Mouse (Mus musculus): ENCODE data around the gene Wnk1. TPM values are rescaled to one million over a fixed set of nuclear protein-coding genes. Genes with fewer than 3 reads are reported as not detected.

Gene Wnk1
- polyA plus RNA-seq, 1 experiment, result 77.7 TPM

- Histone ChIP-seq H3K27ac (ENCODE audit: insufficient read depth, low read length) (peak overlapping the region; percentile 99), H3K27me3 (ENCODE audit: control insufficient read depth, insufficient read depth, low read length) (no peaks in the 10 kb centered on the region), H3K4me3 (ENCODE audit: extremely low read depth, insufficient read depth, insufficient read length) (peak overlapping the region; percentile 94), H3K4me1 (ENCODE audit: control insufficient read depth, insufficient read depth, insufficient read length) (0 out of 2 replicates have a peak, but pooled peaks cover 3% of the 10 kb centered on the region), H3K36me3 (ENCODE audit: control insufficient read depth, insufficient read depth, low read length) (peaks cover 1% of the 10 kb centered on the region; the same call in 1 of the 2 replicates)
- DNase-seq (ENCODE audit: low read depth in 1 of 2, low spot score in 2 of 2), result peak; percentile 50 to 68
- under 1% methylated on average over 51 of the region's 51 CpGs for WGBS
- TF ChIP-seq POLR2A (IDR thresholded peaks at IDR 0.05; ENCODE audit: low read depth, low read length) (no peak), CTCF (IDR thresholded peaks at IDR 0.05; ENCODE audit: extremely low read depth, insufficient read depth, insufficient read length, insufficient replicate concordance) (peak; percentile 53; the same call in 1 of the 2 replicates)
Measured at GRCm38 (mm10) chr6:120037004-120037635, 1.4 kb downstream of the Wnk1 start.

DNA sequence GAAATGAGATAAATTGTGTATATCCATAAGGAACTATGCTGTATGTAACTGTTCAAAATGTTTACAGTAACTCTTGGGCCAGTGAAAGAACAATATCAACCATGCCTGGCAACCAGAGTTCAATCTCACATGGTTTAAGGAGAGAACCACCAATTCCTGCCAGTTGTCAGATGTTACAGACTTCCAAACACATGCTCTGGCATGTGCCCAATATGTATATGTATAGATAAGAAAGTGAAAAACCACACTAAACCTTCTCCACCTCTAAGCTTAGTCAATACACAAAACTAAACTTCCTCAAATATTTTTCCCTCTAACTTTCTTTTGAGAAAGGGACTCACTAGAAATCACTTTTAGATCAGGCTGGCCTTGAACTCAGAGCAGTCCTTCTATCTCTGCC lies 13.9 kb downstream of the Wnk1 start:
- Histone ChIP-seq H3K36me3 (ENCODE audit: control insufficient read depth, insufficient read depth, low read length) (peaks cover 1% of the 10 kb centered on the region; the same call in 1 of the 2 replicates), H3K4me1 (ENCODE audit: control insufficient read depth, insufficient read depth, insufficient read length) (no peaks in the 10 kb centered on the region; the same call in 1 of the 2 replicates), H3K27me3 (ENCODE audit: control insufficient read depth, insufficient read depth, low read length) (no peaks in the 10 kb centered on the region), H3K4me3 (ENCODE audit: extremely low read depth, insufficient read depth, insufficient read length) (no peak overlapping the region), H3K27ac (ENCODE audit: insufficient read depth, low read length) (no peak overlapping the region)
- TF ChIP-seq POLR2A (IDR thresholded peaks at IDR 0.05; ENCODE audit: low read depth, low read length), result no peak
- TF ChIP-seq CTCF (IDR thresholded peaks at IDR 0.05; ENCODE audit: extremely low read depth, insufficient read depth, insufficient read length, insufficient replicate concordance), result no peak
- DNase-seq (ENCODE audit: low read depth in 1 of 2, low spot score in 2 of 2), result no peak

DNA sequence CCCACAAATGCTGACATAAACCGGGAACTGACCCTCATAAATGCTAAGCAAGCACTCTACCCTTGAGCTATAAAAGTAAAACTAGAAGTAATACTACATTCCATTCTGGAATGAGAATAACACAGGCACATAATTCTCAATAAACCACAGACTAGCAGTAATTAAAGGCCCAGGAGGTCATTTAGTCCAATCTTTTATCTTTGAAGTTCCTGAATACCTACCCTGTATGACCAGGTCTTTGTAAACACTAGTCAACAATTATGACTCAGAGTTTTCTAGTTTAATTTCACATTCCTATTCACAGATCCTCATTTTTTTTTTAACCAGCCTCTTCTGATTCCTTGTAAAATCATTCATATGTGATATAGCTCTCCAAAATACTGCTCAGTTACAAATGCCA lies 14.7 kb downstream of the Wnk1 start:
- TF ChIP-seq POLR2A (IDR thresholded peaks at IDR 0.05; ENCODE audit: low read depth, low read length) (no peak), CTCF (IDR thresholded peaks at IDR 0.05; ENCODE audit: extremely low read depth, insufficient read depth, insufficient read length, insufficient replicate concordance) (no peak)
- Histone ChIP-seq H3K4me3 (ENCODE audit: extremely low read depth, insufficient read depth, insufficient read length) (no peak overlapping the region), H3K27ac (ENCODE audit: insufficient read depth, low read length) (no peak overlapping the region), H3K27me3 (ENCODE audit: control insufficient read depth, insufficient read depth, low read length) (no peaks in the 10 kb centered on the region), H3K4me1 (ENCODE audit: control insufficient read depth, insufficient read depth, insufficient read length) (no peaks in the 10 kb centered on the region; the same call in 1 of the 2 replicates), H3K36me3 (ENCODE audit: control insufficient read depth, insufficient read depth, low read length) (peaks cover under 1% of the 10 kb centered on the region; the same call in 1 of the 2 replicates)
- 65% methylated on average over 1 of the region's 1 CpGs for WGBS
- no peak for DNase-seq (ENCODE audit: low read depth in 1 of 2, low spot score in 2 of 2)

GRCm38 (mm10) chr6:120022042-120022441 lies 16.4 kb downstream of the Wnk1 start:
- H3K36me3 ChIP-seq (ENCODE audit: control insufficient read depth, insufficient read depth, low read length), result no peaks in the 10 kb centered on the region
- TF ChIP-seq POLR2A (IDR thresholded peaks at IDR 0.05; ENCODE audit: low read depth, low read length), result no peak
- TF ChIP-seq CTCF (IDR thresholded peaks at IDR 0.05; ENCODE audit: extremely low read depth, insufficient read depth, insufficient read length, insufficient replicate concordance), result no peak
- H3K27ac ChIP-seq (ENCODE audit: insufficient read depth, low read length), result no peak overlapping the region
- H3K4me1 ChIP-seq (ENCODE audit: control insufficient read depth, insufficient read depth, insufficient read length), result no peaks in the 10 kb centered on the region; the same call in 1 of the 2 replicates
- H3K4me3 ChIP-seq (ENCODE audit: extremely low read depth, insufficient read depth, insufficient read length), result no peak overlapping the region
- no peaks in the 10 kb centered on the region for H3K27me3 ChIP-seq (ENCODE audit: control insufficient read depth, insufficient read depth, low read length)
- DNase-seq (ENCODE audit: low read depth in 1 of 2, low spot score in 2 of 2), result no peak
- 85% methylated on average over 3 of the region's 3 CpGs for WGBS

DNA sequence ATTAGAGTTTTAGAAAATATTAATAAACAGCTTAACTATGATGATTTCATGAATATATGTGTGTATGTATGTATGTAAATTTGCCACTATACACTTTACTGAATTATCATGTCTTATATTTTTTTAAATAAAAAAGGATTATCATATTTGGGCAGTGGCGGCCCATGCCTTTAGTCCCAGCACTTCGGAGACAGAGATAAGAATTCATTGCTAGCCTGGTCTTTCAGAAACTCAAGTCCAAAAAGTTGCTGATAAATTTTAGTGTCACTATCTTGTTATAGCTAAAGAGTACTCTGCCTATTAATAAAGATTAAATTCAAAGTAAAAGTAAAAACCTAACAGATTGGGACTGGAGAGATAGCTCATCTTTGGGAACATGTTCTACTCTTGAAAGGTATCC lies 18.8 kb downstream of the Wnk1 start:
- H3K4me3 ChIP-seq (ENCODE audit: extremely low read depth, insufficient read depth, insufficient read length), result no peak overlapping the region
- DNase-seq (ENCODE audit: low read depth in 1 of 2, low spot score in 2 of 2), result no peak
- no peaks in the 10 kb centered on the region for H3K27me3 ChIP-seq (ENCODE audit: control insufficient read depth, insufficient read depth, low read length)
- no peak overlapping the region for H3K27ac ChIP-seq (ENCODE audit: insufficient read depth, low read length)
- WGBS, result 72% methylated on average over 2 of the region's 2 CpGs
- H3K36me3 ChIP-seq (ENCODE audit: control insufficient read depth, insufficient read depth, low read length), result no peaks in the 10 kb centered on the region
- H3K4me1 ChIP-seq (ENCODE audit: control insufficient read depth, insufficient read depth, insufficient read length), result peaks cover 1% of the 10 kb centered on the region; the same call in 1 of the 2 replicates
- no peak for TF ChIP-seq CTCF (IDR thresholded peaks at IDR 0.05; ENCODE audit: extremely low read depth, insufficient read depth, insufficient read length, insufficient replicate concordance)
- TF ChIP-seq POLR2A (IDR thresholded peaks at IDR 0.05; ENCODE audit: low read depth, low read length), result no peak

DNA sequence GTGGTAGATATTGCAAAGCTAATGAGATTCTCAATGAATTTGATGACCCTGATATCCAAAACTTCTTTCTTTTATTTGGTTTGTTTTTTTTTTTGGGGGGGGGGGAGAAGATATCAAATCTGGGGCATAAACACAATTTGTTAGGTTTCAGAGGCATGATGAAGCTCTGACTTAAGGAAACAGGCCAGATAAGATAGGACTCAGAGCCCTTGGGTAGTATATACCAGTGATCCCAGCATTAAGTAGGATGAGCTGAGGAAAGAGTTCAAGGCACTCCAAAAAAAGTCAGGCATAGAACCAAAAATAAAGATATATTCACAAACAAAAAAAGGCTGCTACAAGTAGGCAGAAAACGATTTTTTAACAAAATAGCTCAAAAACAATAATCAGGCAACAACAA lies 25.3 kb downstream of the Wnk1 start:
- no peak for DNase-seq (ENCODE audit: low read depth in 1 of 2, low spot score in 2 of 2)
- H3K4me3 ChIP-seq (ENCODE audit: extremely low read depth, insufficient read depth, insufficient read length), result no peak overlapping the region
- no peak for TF ChIP-seq CTCF (IDR thresholded peaks at IDR 0.05; ENCODE audit: extremely low read depth, insufficient read depth, insufficient read length, insufficient replicate concordance)
- TF ChIP-seq POLR2A (IDR thresholded peaks at IDR 0.05; ENCODE audit: low read depth, low read length), result no peak
- no peaks in the 10 kb centered on the region for H3K27me3 ChIP-seq (ENCODE audit: control insufficient read depth, insufficient read depth, low read length)
- no peaks in the 10 kb centered on the region for H3K36me3 ChIP-seq (ENCODE audit: control insufficient read depth, insufficient read depth, low read length)
- H3K27ac ChIP-seq (ENCODE audit: insufficient read depth, low read length), result no peak overlapping the region
- H3K4me1 ChIP-seq (ENCODE audit: control insufficient read depth, insufficient read depth, insufficient read length), result peaks cover 2% of the 10 kb centered on the region; the same call in 1 of the 2 replicates
- WGBS, result 65% methylated on average over 1 of the region's 1 CpGs

- Histone ChIP-seq H3K27me3 (ENCODE audit: control insufficient read depth, insufficient read depth, low read length) (no peaks in the 10 kb centered on the region), H3K4me3 (ENCODE audit: extremely low read depth, insufficient read depth, insufficient read length) (no peak overlapping the region), H3K27ac (ENCODE audit: insufficient read depth, low read length) (no peak overlapping the region), H3K36me3 (ENCODE audit: control insufficient read depth, insufficient read depth, low read length) (no peaks in the 10 kb centered on the region), H3K4me1 (ENCODE audit: control insufficient read depth, insufficient read depth, insufficient read length) (peaks cover 2% of the 10 kb centered on the region; the same call in 1 of the 2 replicates)
- WGBS, result 83% methylated on average over 1 of the region's 1 CpGs
- TF ChIP-seq CTCF (IDR thresholded peaks at IDR 0.05; ENCODE audit: extremely low read depth, insufficient read depth, insufficient read length, insufficient replicate concordance) (no peak), POLR2A (IDR thresholded peaks at IDR 0.05; ENCODE audit: low read depth, low read length) (no peak)
- no peak for DNase-seq (ENCODE audit: low read depth in 1 of 2, low spot score in 2 of 2)
Measured at GRCm38 (mm10) chr6:120011440-120011839, 27.0 kb downstream of the Wnk1 start.

All from spleen, adult 2 months (tissue).